Mouse (Mus musculus) megakaryocyte, embryonic 14.5 days (primary cell): ENCODE results near the gene Fgfr2.

Experiments used
- FLI1 ChIP-seq: IDR thresholded peaks from 2 replicates; pipeline ENCODE4 v1.6.1; 2012; ENCODE audit warnings: low read length, inconsistent platforms, mixed read lengths
- GATA1 ChIP-seq: IDR thresholded peaks from 3 replicates; pipeline ENCODE4 v1.6.1; 2012; ENCODE audit warnings: mixed read lengths, low read length, inconsistent platforms, borderline replicate concordance

DNA sequence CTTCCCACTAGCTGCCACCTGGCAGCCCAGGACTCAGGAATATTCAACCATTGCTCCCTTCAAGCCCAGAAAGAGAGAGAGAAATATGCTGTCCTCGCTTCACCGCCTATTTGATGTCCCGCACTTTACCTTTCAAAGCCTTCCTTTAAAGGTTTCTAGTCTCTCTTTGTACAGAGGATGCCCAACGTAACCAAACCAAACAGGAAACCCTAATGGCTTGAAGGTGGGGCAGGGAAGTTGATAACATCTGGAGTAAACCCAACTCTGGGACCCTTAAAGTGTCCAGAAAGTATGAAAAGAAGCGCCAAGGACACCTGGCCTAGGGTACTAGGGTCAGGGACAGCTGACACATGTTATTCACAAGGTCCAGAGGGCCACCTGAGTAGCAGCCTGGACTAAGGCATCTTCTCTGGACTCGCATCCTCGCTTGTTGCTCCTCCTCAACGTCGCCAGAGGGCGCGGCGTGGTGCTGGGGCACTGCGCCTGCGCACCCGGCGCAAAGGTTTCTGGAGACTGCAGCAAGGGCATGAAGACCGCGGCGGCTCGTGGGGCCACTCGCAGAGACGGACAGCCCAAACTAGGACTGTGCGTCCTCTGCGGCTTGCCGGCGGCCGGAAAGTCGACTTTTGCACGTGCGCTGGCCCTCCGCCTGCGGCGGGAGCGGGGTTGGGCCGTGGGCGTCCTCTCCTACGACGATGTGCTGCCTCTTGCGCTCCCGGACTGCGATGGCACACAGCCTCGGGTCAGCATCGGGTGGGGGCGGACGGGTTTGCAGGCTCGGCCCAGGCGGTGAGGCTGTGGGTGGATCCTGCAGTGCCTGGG is 1752.3 kb downstream of the Fgfr2 start, which contains the start of gene Pstk:
- TF ChIP-seq GATA1: no peak
- TF ChIP-seq FLI1: no peak
